Comparison of ENCODE assay signal across 8 mouse cellular contexts in the genomic region with DNA sequence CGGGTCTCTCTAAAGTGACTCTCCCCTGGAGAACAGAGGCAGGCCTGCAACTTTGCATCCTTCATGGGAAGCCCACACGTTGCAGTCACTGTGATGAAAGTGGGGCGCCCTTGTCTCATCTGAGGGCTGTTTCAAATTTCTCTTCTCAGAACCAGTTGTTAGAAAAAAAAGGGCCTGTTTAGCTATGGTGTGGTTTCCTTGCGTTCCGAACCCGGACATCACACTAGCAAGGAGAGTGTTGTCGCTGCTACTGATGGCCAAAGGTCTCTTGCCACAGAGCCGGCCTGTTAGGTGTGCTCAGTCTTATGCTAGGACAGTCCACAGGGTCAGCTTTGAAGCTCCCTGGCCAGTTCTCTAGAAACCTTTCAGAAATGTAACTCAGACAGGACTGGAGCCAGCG.
DNase-seq lines count a peak whose midpoint lies in the region; ATAC-seq and TF ChIP-seq lines count a peak whose summit lies in the region.

No protein-coding gene starts in this region.

- no peaks in the 10 kb centered on the region for H3K9me3 ChIP-seq in E14TG2a.4 (ENCODE audit: low read length)
- H3K9me3 ChIP-seq in MEL (replicated peaks; ENCODE audit: insufficient read depth, low read length), result no peaks in the 10 kb centered on the region
- H3K9me3 ChIP-seq in hindbrain, postnatal 0 days (ENCODE audit: low read length), result no peaks in the 10 kb centered on the region
- H3K9me3 ChIP-seq in liver, embryonic 16.5 days (replicated peaks; ENCODE audit: control insufficient read depth, low read length), result no peaks in the 10 kb centered on the region

- ATAC-seq in hindbrain, postnatal 0 days, result no peak
- no peak for ATAC-seq in liver, embryonic 16.5 days (ENCODE audit: low read depth)

- H3K4me1 ChIP-seq in E14TG2a.4 (replicated peaks; ENCODE audit: low read depth, low read length) (peaks cover 58% of the 10 kb centered on the region), MEL (ENCODE audit: control insufficient read depth in 1 of 2, insufficient read depth in 2 of 2, low read length in 2 of 2) (peaks cover 32 to 47% of the 10 kb centered on the region in 2 experiments)
- peaks cover 24% of the 10 kb centered on the region for H3K4me1 ChIP-seq in hindbrain, postnatal 0 days (ENCODE audit: insufficient read depth, low read length)
- peaks cover 79% of the 10 kb centered on the region for H3K4me1 ChIP-seq in liver, embryonic 16.5 days (ENCODE audit: control insufficient read depth, low read depth, low read length)

- peak in 1 of 2 experiments; percentile 13; a peak in 1 of 4 replicates for TF ChIP-seq POLR2A in MEL (IDR thresholded peaks at IDR 0.05; ENCODE audit: control insufficient read depth in 1 of 2, insufficient read depth in 1 of 2, low read depth in 1 of 2, low read length in 2 of 2, poor library complexity in 1 of 2)

- peaks cover 36% of the 10 kb centered on the region for H3K79me2 ChIP-seq in MEL (ENCODE audit: control insufficient read depth, insufficient read depth, low read length, poor library complexity)

- peak overlapping the region; percentile 100 for H3K27ac ChIP-seq in MEL (ENCODE audit: control insufficient read depth, low read depth, low read length)
- peak overlapping the region; percentile 65; the same call in 1 of the 2 replicates for H3K27ac ChIP-seq in hindbrain, postnatal 0 days
- H3K27ac ChIP-seq in liver, embryonic 16.5 days (ENCODE audit: low read length), result peak overlapping the region; percentile 94

- H3K4me2 ChIP-seq in hindbrain, postnatal 0 days (ENCODE audit: low read depth, low read length), result peak overlapping the region; percentile 96
- peak overlapping the region; percentile 99 for H3K4me2 ChIP-seq in liver, embryonic 16.5 days (ENCODE audit: low read depth, low read length)

- peak; percentile 23 for DNase-seq in MEL (ENCODE audit: low read depth, low spot score)
- no peak for DNase-seq in hindbrain, postnatal 0 days (ENCODE audit: low spot score)
- DNase-seq in frontal cortex, postnatal 25 days (ENCODE audit: low spot score in 2 of 2), result no peak
- DNase-seq in right cerebral cortex, postnatal 10 days (ENCODE audit: low spot score in 2 of 2), result no peak
- DNase-seq in gastrocnemius, postnatal 4 days (ENCODE audit: low spot score in 2 of 2), result no peak
- no peak for DNase-seq in embryo, embryonic 9.5 days (ENCODE audit: extremely low spot score)

- no peak for TF ChIP-seq RAD21 in MEL (IDR thresholded peaks at IDR 0.05; ENCODE audit: low read depth, low read length)

- H3K4me3 ChIP-seq in E14TG2a.4 (replicated peaks; ENCODE audit: low read length) (peak overlapping the region; percentile 82), MEL (ENCODE audit: control insufficient read depth in 1 of 2, insufficient read depth in 1 of 2, low read depth in 2 of 2, low read length in 2 of 2) (peak overlapping the region; percentile 17 to 78)
- H3K4me3 ChIP-seq in hindbrain, postnatal 0 days (ENCODE audit: low read length), result peak overlapping the region; percentile 53
- peak overlapping the region; percentile 80 for H3K4me3 ChIP-seq in liver, embryonic 16.5 days (ENCODE audit: low read depth, low read length)

- H3K9ac ChIP-seq in MEL (ENCODE audit: control insufficient read depth, low read depth, low read length, poor library complexity, severe bottlenecking), result peak overlapping the region; percentile 97
- H3K9ac ChIP-seq in hindbrain, postnatal 0 days (replicated peaks; ENCODE audit: low read length), result peak overlapping the region; percentile 67; the same call in 1 of the 2 replicates
- peak overlapping the region; percentile 96 for H3K9ac ChIP-seq in liver, embryonic 16.5 days (ENCODE audit: low read depth, low read length)

- peaks cover 3% of the 10 kb centered on the region; the same call in 1 of the 2 replicates for H3K27me3 ChIP-seq in E14TG2a.4 (ENCODE audit: insufficient read depth, low read length)
- H3K27me3 ChIP-seq in MEL (ENCODE audit: control insufficient read depth in 1 of 2, insufficient read depth in 2 of 2, low read length in 2 of 2), result no peaks in the 10 kb centered on the region
- H3K27me3 ChIP-seq in hindbrain, postnatal 0 days (ENCODE audit: insufficient read depth, low read length), result no peaks in the 10 kb centered on the region
- no peaks in the 10 kb centered on the region for H3K27me3 ChIP-seq in liver, embryonic 16.5 days (ENCODE audit: control insufficient read depth, insufficient read depth, low read depth, low read length)

- H3K36me3 ChIP-seq in E14TG2a.4 (ENCODE audit: insufficient read depth, low read length) (peaks cover 7% of the 10 kb centered on the region; the same call in 1 of the 2 replicates), MEL (ENCODE audit: control insufficient read depth in 1 of 2, insufficient read depth in 2 of 2, low read length in 2 of 2) (peaks cover 0 to 57% of the 10 kb centered on the region in 2 experiments; a peak in 2 of 4 replicates)
- H3K36me3 ChIP-seq in hindbrain, postnatal 0 days (ENCODE audit: insufficient read depth, low read length), result no peaks in the 10 kb centered on the region
- no peaks in the 10 kb centered on the region for H3K36me3 ChIP-seq in liver, embryonic 16.5 days (ENCODE audit: control insufficient read depth, insufficient read depth)

- TF ChIP-seq CTCF in E14TG2a.4 (conservative IDR thresholded peaks at IDR 0.05; ENCODE audit: low read length) (no peak), MEL (IDR thresholded peaks at IDR 0.05 in 2 of 3, conservative IDR thresholded peaks at IDR 0.05 in 1 of 3; ENCODE audit: control insufficient read depth in 1 of 3, insufficient read depth in 1 of 3, low read depth in 2 of 3, low read length in 3 of 3, poor library complexity in 1 of 3, severe bottlenecking in 1 of 3) (no peak)
- TF ChIP-seq CTCF in hindbrain, postnatal 0 days (IDR thresholded peaks at IDR 0.05; ENCODE audit: low read depth), result no peak

- 44% methylated on average over 9 of the region's 9 CpGs for WGBS in hindbrain, postnatal 0 days
- 39% methylated on average over 9 of the region's 9 CpGs for WGBS in liver, embryonic 16.5 days (ENCODE audit: insufficient replicate concordance)

- TF ChIP-seq EP300 in MEL (IDR thresholded peaks at IDR 0.05; ENCODE audit: low read depth in 1 of 2, low read length in 2 of 2), result no peak

TF ChIP-seq in MEL, 35 proteins besides CTCF, POLR2A, EP300 and RAD21:
- TF ChIP-seq USF2 (IDR thresholded peaks at IDR 0.05; ENCODE audit: borderline replicate concordance in 1 of 2, insufficient read depth in 1 of 2, low read depth in 1 of 2, low read length in 2 of 2) (no peak), GABPA (IDR thresholded peaks at IDR 0.05; ENCODE audit: low read depth, low read length) (no peak), JUND (IDR thresholded peaks at IDR 0.05; ENCODE audit: low read depth, low read length) (no peak), MYB (IDR thresholded peaks at IDR 0.05; ENCODE audit: low read depth, low read length) (no peak), ETS1 (IDR thresholded peaks at IDR 0.05; ENCODE audit: low read depth, low read length) (no peak), ELF1 (IDR thresholded peaks at IDR 0.05; ENCODE audit: low read depth, low read length) (no peak)
